Mouse (Mus musculus) neural tube, postnatal 0 days (tissue): Measurements from ENCODE around the gene 9930104L06Rik. TPM values are rescaled to one million over a fixed set of nuclear protein-coding genes. Genes with fewer than 3 reads are reported as not detected.

Experiments used
- polyA plus RNA-seq: library from polyadenylated mRNA; unstranded; fragments of >200 nt; fragmentation: Nextera tagmentation; extraction: Ambion mirVana; gene quantifications from 2 replicates; pipeline ENCODE4 v1.2.1, GENCODE M21; 2015

Gene 9930104L06Rik
- 9.3 and 12.8 TPM in 2 replicates for polyA plus RNA-seq

GRCm38 (mm10) chr4:124936613-124937471 lies at the start of gene 9930104L06Rik:
Gene 9930104L06Rik, plus strand, starts transcription at chr4:124937048.

GRCm38 (mm10) chr4:124939211-124939610 lies 2.4 kb downstream of the 9930104L06Rik start, which contains the start of gene Cdca8:
Gene Cdca8, minus strand, starts transcription at chr4:124939311.

GRCm38 (mm10) chr4:124985671-124986602 lies 49.1 kb downstream of the 9930104L06Rik start, which contains the start of gene Rspo1:
Gene Rspo1, plus strand, starts transcription at chr4:124986430.

Other genes with a start within 250 kb of the 9930104L06Rik start
- gene Utp11, start 243.4 kb upstream of the 9930104L06Rik start, polyA plus RNA-seq: 37.8 and 40.0 TPM in 2 replicates
- gene Fhl3, start 236.3 kb upstream of the 9930104L06Rik start, polyA plus RNA-seq: 2.6 and 2.8 TPM in 2 replicates
- 70.4 and 74.0 TPM in 2 replicates for gene Sf3a3, start 222.3 kb upstream of the 9930104L06Rik start, polyA plus RNA-seq
- gene Inpp5b, start 195.2 kb upstream of the 9930104L06Rik start, polyA plus RNA-seq: 13.2 and 19.0 TPM in 2 replicates
- gene Mtf1, start 134.9 kb upstream of the 9930104L06Rik start, polyA plus RNA-seq: 12.1 and 12.8 TPM in 2 replicates
- gene Yrdc, start 86.4 kb upstream of the 9930104L06Rik start, polyA plus RNA-seq: 42.8 and 47.8 TPM in 2 replicates
- 169 and 185 TPM in 2 replicates for gene 1110065P20Rik, start 85.9 kb upstream of the 9930104L06Rik start, polyA plus RNA-seq
- 12.5 and 13.1 TPM in 2 replicates for gene Maneal, start 74.9 kb upstream of the 9930104L06Rik start, polyA plus RNA-seq
- gene Epha10, start 56.1 kb upstream of the 9930104L06Rik start, polyA plus RNA-seq: 12.1 and 14.5 TPM in 2 replicates
- 10.7 and 14.8 TPM in 2 replicates for gene Cdca8, start 2.3 kb downstream of the 9930104L06Rik start, polyA plus RNA-seq
- 1.1 and 1.5 TPM in 2 replicates for gene Rspo1, start 49.4 kb downstream of the 9930104L06Rik start, polyA plus RNA-seq
- 74.0 and 75.1 TPM in 2 replicates for gene Gnl2, start 79.5 kb downstream of the 9930104L06Rik start, polyA plus RNA-seq
- 1.1 and 1.2 TPM in 2 replicates for gene Dnali1, start 128.7 kb downstream of the 9930104L06Rik start, polyA plus RNA-seq
- 16.2 and 17.7 TPM in 2 replicates for gene Snip1, start 129.6 kb downstream of the 9930104L06Rik start, polyA plus RNA-seq
- 115 and 117 TPM in 2 replicates for gene Meaf6, start 148.1 kb downstream of the 9930104L06Rik start, polyA plus RNA-seq
- 0.24 and 0.30 TPM in 2 replicates for gene Zc3h12a, start 190.8 kb downstream of the 9930104L06Rik start, polyA plus RNA-seq